Mouse (Mus musculus) neutrophil, adult 83 days (primary cell): Measurements from ENCODE around the gene Grm2. TPM values are rescaled to one million over a fixed set of nuclear protein-coding genes. Genes with fewer than 3 reads are reported as not detected.

Experiments used
- total RNA-seq, 2 experiments: library from RNA; stranded (reverse); gene quantifications; one replicate each; pipeline ENCODE4 v1.2.4; 2023

The Grm2 gene
- not detected for total RNA-seq

DNA sequence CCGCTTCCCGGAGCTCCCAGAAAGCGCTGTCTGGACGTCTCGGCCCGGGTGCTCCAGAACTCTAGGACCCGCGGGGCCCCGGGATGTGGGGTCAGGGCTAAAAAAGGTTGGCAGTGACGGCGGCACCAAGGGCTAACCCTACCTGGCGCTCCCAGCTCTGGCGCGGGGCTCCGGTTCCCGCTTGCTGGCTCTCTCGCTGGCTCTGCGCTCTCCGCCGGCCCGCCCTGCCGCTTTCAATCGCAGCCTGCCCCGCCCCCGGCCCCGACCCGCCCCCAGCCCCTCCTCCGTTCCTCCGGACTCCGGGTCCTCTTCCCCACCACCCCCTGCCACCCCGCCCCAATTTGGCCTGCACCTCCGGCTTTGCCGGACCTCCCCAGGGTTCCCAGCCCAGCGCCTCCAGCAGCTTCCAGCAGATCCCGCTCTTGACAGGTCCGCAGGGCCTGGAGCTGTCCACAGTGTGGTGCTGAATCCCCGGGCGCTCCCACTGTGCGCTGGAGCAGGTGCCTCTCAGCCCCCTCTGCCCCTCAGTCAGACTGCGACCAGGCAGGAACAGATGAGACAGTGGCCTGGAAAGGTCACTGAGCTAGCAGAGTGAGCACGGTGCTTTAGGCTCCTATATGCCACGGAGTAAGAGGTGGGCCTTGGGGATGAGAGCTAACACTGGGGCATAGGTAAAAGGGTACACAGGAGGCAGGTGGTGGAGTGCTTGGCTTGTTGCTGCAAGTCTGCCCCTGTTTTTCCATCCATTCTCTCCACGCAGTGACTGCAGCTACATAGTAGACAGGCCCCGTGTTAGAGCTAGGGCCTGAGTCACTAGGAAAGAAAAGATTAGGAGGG, at the start of gene Grm2:
Gene Grm2 (minus strand): TSS at position 199 of the 837 bp plus-strand sequence.

DNA sequence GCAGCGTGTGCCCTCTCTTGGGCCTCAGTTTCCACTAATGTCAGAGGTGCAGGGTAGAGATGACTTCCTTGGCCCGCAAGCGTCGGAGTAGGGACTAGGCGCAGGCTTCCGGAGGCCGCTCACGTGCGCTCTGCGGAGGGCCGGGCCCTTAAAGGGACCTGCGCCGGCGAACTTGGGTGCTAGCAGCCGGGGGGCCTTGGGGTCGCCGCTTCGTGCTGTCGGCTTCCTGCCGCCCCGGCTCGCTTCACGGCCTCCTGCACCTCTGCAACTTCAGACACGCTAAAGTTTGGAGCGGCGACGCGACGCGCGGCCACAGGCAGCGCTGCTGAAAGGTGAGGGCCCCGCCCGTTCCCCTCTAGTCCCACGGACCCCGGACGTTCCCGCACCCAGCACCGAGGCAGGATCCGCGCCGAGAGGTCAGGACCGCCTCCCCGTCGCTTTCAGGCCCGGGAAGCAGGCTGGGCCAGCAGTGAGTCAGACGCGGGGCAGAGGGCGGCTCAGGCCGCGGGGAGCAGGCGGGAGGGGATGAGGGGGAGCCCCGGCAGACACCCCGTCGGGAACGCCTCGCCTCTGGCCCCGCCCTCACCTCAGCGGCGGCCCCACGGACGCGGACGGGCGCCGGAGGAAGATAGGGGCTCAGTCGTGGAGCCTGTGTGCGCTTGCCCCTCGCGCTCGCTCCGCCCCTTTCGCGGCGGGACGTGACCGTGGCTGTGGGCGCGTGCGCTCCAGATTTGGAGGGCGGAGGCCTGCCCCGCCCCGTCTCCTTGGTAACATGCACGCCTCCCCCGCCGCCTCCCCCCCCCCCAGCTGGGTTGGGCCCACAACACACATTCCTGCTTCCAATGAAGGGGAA, 29.6 kb upstream of the Grm2 start, which contains the start of gene Tex264:
Gene Tex264 (minus strand): TSS at position 679 of the 853 bp plus-strand sequence.

DNA sequence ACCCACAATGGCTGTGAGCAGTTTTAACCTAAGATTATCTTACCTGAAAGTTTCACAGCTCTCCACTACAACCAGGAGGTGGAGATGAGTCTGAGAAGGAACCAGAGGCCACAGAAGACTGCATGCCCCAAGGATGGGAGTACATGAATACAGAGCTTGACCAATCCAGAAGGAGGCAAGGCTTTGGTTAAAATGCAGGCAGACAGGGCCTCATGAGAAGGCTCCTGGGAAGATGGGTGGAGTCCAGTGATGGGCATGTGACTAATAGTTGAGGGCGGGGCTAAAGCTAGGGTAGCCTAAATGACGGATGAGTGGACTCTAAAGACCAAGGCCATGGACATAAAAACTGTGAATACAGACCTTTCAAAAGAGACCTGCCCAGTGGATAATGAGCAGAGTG, 29.6 kb downstream of the Grm2 start, which contains the start of gene Iqcf6:
Gene Iqcf6 (plus strand): TSS at position 301 of the 400 bp plus-strand sequence.

Other genes with a start within 250 kb of the Grm2 start
- 100 to 1,000 TPM; 320 to 397 TPM for gene Rpl29, start 226.6 kb downstream of the Grm2 start, total RNA-seq
- 1 to 10 TPM; 4.6 to 5.3 TPM for gene Acy1, start 217.8 kb downstream of the Grm2 start, total RNA-seq
- gene Abhd14b, start 208.6 kb downstream of the Grm2 start, total RNA-seq = 1 to 10 TPM; 1.2 to 1.3 TPM
- 1 to 10 TPM; 1.8 to 1.9 TPM for gene Abhd14a, start 208.4 kb downstream of the Grm2 start, total RNA-seq
- gene Pcbp4, start 202.8 kb downstream of the Grm2 start, total RNA-seq = 1 to 10 TPM; 1.6 to 2.2 TPM
- not detected for gene Gpr62, start 190.1 kb downstream of the Grm2 start, total RNA-seq
- 10 to 100 TPM in 1 of 2 experiments, 1 to 10 TPM in 1; 8.3 to 13.0 TPM for gene Rrp9, start 180.1 kb downstream of the Grm2 start, total RNA-seq
- gene Parp3, start 179.1 kb downstream of the Grm2 start, total RNA-seq = 10 to 100 TPM; 12.8 to 18.8 TPM
- gene Iqcf1, start 156.1 kb downstream of the Grm2 start, total RNA-seq = not detected
- gene Iqcf5, start 141.5 kb downstream of the Grm2 start, total RNA-seq = not detected
- not detected for gene Iqcf3, start 94.5 kb downstream of the Grm2 start, total RNA-seq
- gene Iqcf4, start 85.1 kb downstream of the Grm2 start, total RNA-seq = not detected
- gene Iqcf6, start 29.5 kb downstream of the Grm2 start, total RNA-seq = not detected
- gene Tex264, start 29.8 kb upstream of the Grm2 start, total RNA-seq = 1 to 10 TPM; 6.7 to 7.8 TPM
- 10 to 100 TPM; 12.3 to 14.9 TPM for gene Rad54l2, start 133.1 kb upstream of the Grm2 start, total RNA-seq
- 10 to 100 TPM in 1 of 2 experiments, 1 to 10 TPM in 1; 6.8 to 10.1 TPM for gene Dcaf1, start 165.8 kb upstream of the Grm2 start, total RNA-seq
- gene Rbm15b, start 231.3 kb upstream of the Grm2 start, total RNA-seq = 10 to 100 TPM; 18.3 to 20.0 TPM
- 100 to 1,000 TPM in 1 of 2 experiments, 10 to 100 TPM in 1; 86.6 to 105 TPM for gene Manf, start 235.9 kb upstream of the Grm2 start, total RNA-seq